Mouse (Mus musculus) embryonic fibroblast, embryonic 13.5 days (primary cell): ENCODE measurements around the gene Thbd.

Experiments
- CTCF ChIP-seq: IDR thresholded peaks from 2 replicates; pipeline ENCODE4 v1.5.1; 2011; ENCODE audit warnings: mild to moderate bottlenecking, control low read depth, low read length, moderate library complexity, borderline replicate concordance; ENCODE audit not compliant: insufficient read depth
- POLR2A ChIP-seq: IDR thresholded peaks from 2 replicates; pipeline ENCODE4 v1.6.1; 2011; ENCODE audit warnings: low read depth, mild to moderate bottlenecking, control low read depth, low read length, moderate library complexity

DNA sequence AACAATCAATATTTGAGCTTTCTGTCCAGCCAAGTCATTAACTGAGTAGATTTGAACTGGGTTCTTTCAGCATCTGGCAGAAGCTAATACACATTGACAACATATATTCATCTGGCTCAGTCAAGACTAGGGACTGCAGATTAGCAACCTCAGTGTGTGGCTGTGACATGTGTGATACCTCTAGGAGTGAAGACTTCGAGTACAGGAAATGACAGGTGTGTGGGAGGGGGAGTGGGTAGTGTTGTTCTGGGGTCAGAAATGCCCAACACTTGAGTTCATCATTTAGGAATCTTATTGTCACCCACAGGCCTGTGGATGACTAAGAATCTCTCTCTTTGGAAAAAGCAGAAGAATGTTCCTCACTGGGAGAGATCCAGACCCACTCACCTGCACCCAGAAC lies 13.1 kb upstream of the Thbd start:
- TF ChIP-seq POLR2A (no peak), CTCF (no peak)
